Mouse (Mus musculus) limb, embryonic 12.5 days (tissue): ENCODE results near the gene Prdm2. TPM values are rescaled to one million over a fixed set of nuclear protein-coding genes. Genes with fewer than 3 reads are reported as not detected.

Experiments
- ATAC-seq: fragments of 200-750 bp; cut with Nextera tagmentation; 2 replicates; pipeline ENCODE4 v1.8.0; 2017; ENCODE audit warnings: low read depth, moderate TSS enrichment; ENCODE audit not compliant: insufficient number of reproducible peaks, insufficient read depth, low FRiP score, low TSS enrichment
- H3K27ac ChIP-seq: fragments of 300-500 bp; sonication (generic); 2 replicates; pipeline ENCODE4 v1.5.1; 2016; ENCODE audit warnings: mild to moderate bottlenecking, moderate library complexity
- H3K27me3 ChIP-seq: fragments of 300-500 bp; sonication (generic); 2 replicates; pipeline ENCODE4 v1.6.1; 2016; ENCODE audit warnings: mild to moderate bottlenecking, moderate library complexity
- H3K36me3 ChIP-seq: fragments of 300-500 bp; sonication (generic); 2 replicates; pipeline ENCODE4 v1.6.1; 2016; ENCODE audit warnings: mild to moderate bottlenecking, moderate library complexity
- H3K4me1 ChIP-seq: fragments of 300-500 bp; sonication (generic); replicated peaks from 2 replicates; pipeline ENCODE4 v1.6.1; 2016
- H3K4me2 ChIP-seq: fragments of 300-500 bp; sonication (generic); 2 replicates; pipeline ENCODE4 v1.6.1; 2016; ENCODE audit warnings: mild to moderate bottlenecking, moderate library complexity
- H3K4me3 ChIP-seq: fragments of 300-500 bp; sonication (generic); replicated peaks from 2 replicates; pipeline ENCODE4 v1.5.1; 2016; ENCODE audit warnings: mild to moderate bottlenecking
- H3K9ac ChIP-seq: fragments of 300-500 bp; sonication (generic); replicated peaks from 2 replicates; pipeline ENCODE4 v1.6.1; 2016; ENCODE audit warnings: mild to moderate bottlenecking, moderate library complexity
- H3K9me3 ChIP-seq: fragments of 300-500 bp; sonication (generic); 2 replicates; pipeline ENCODE4 v1.6.1; 2016; ENCODE audit warnings: mild to moderate bottlenecking, moderate library complexity
- WGBS: fragments of 180-500 bp; shearing (Covaris S2); methylation state at CpG from one replicate; pipeline ENCODE4 v1.1.7; 2016; 5-methylcytosine and 5-hydroxymethylcytosine counted together
- polyA plus RNA-seq: library from polyadenylated mRNA; unstranded; fragments of >200 nt; fragmentation: Nextera tagmentation; extraction: Ambion mirVana; gene quantifications from 2 replicates; pipeline ENCODE4 v1.2.1, GENCODE M21; 2016

Prdm2 gene
- polyA plus RNA-seq, 1 experiment from 2014 or later: 16.2 TPM

GRCm38 (mm10) chr4:143125290-143125689, 87.5 kb downstream of the Prdm2 start:
- Histone ChIP-seq H3K36me3 (peaks cover 76% of the 10 kb centered on the region), H3K27ac (no peak overlapping the region)
- ATAC-seq: 0 out of 2 replicates have a peak, but pooled peaks have one; percentile 48

GRCm38 (mm10) chr4:143123043-143123442, 89.8 kb downstream of the Prdm2 start:
- Histone ChIP-seq H3K9ac (no peak overlapping the region), H3K9me3 (no peaks in the 10 kb centered on the region), H3K27ac (no peak overlapping the region), H3K4me1 (no peaks in the 10 kb centered on the region), H3K4me3 (no peak overlapping the region), H3K4me2 (no peak overlapping the region), H3K36me3 (peaks cover 53% of the 10 kb centered on the region), H3K27me3 (no peaks in the 10 kb centered on the region)
- 86% methylated on average over 10 of the region's 10 CpGs for WGBS
- ATAC-seq: no peak

More at GRCm38 (mm10) chr4:143125290-143125689, 87.5 kb downstream of the Prdm2 start:
- Histone ChIP-seq H3K9me3 (no peaks in the 10 kb centered on the region), H3K27me3 (no peaks in the 10 kb centered on the region), H3K9ac (no peak overlapping the region), H3K4me1 (no peaks in the 10 kb centered on the region), H3K4me3 (no peak overlapping the region), H3K4me2 (no peak overlapping the region)
- WGBS: 83% methylated on average over 6 of the region's 6 CpGs

GRCm38 (mm10) chr4:143121174-143121573, 91.6 kb downstream of the Prdm2 start:
- no peak overlapping the region for H3K4me3 ChIP-seq
- H3K4me2 ChIP-seq: no peak overlapping the region
- no peaks in the 10 kb centered on the region for H3K27me3 ChIP-seq
- 88% methylated on average over 3 of the region's 3 CpGs for WGBS
- no peak for ATAC-seq
- no peak overlapping the region for H3K9ac ChIP-seq
- H3K27ac ChIP-seq: no peak overlapping the region
- no peaks in the 10 kb centered on the region for H3K4me1 ChIP-seq
- H3K36me3 ChIP-seq: peaks cover 42% of the 10 kb centered on the region
- no peaks in the 10 kb centered on the region for H3K9me3 ChIP-seq

GRCm38 (mm10) chr4:143120008-143120407, 92.8 kb downstream of the Prdm2 start:
- ATAC-seq: no peak
- no peaks in the 10 kb centered on the region for H3K4me1 ChIP-seq
- H3K4me3 ChIP-seq: no peak overlapping the region
- no peak overlapping the region for H3K4me2 ChIP-seq
- no peaks in the 10 kb centered on the region for H3K9me3 ChIP-seq
- no peaks in the 10 kb centered on the region for H3K27me3 ChIP-seq
- no peak overlapping the region for H3K9ac ChIP-seq
- H3K36me3 ChIP-seq: peaks cover 34% of the 10 kb centered on the region; the same call in 1 of the 2 replicates
- 90% methylated on average over 8 of the region's 8 CpGs for WGBS
- no peak overlapping the region for H3K27ac ChIP-seq

- Histone ChIP-seq H3K4me2 (no peak overlapping the region), H3K9me3 (no peaks in the 10 kb centered on the region), H3K4me1 (no peaks in the 10 kb centered on the region), H3K9ac (no peak overlapping the region), H3K36me3 (peaks cover 29% of the 10 kb centered on the region; the same call in 1 of the 2 replicates), H3K4me3 (no peak overlapping the region), H3K27me3 (no peaks in the 10 kb centered on the region), H3K27ac (no peak overlapping the region)
- no peak for ATAC-seq
- WGBS: 83% methylated on average over 4 of the region's 4 CpGs
Observed at GRCm38 (mm10) chr4:143118843-143119242, 94.0 kb downstream of the Prdm2 start.

GRCm38 (mm10) chr4:143115851-143116250, 96.9 kb downstream of the Prdm2 start:
- WGBS: 79% methylated on average over 12 of the region's 12 CpGs
- Histone ChIP-seq H3K27me3 (no peaks in the 10 kb centered on the region), H3K36me3 (peaks cover 25% of the 10 kb centered on the region), H3K9ac (no peak overlapping the region), H3K4me1 (no peaks in the 10 kb centered on the region), H3K4me3 (no peak overlapping the region), H3K9me3 (no peaks in the 10 kb centered on the region), H3K27ac (peak overlapping the region; percentile 20; the same call in 1 of the 2 replicates), H3K4me2 (no peak overlapping the region)
- no peak for ATAC-seq

- Histone ChIP-seq H3K27me3 (no peaks in the 10 kb centered on the region), H3K4me2 (no peak overlapping the region), H3K9me3 (no peaks in the 10 kb centered on the region), H3K4me1 (no peaks in the 10 kb centered on the region), H3K27ac (no peak overlapping the region), H3K9ac (no peak overlapping the region), H3K4me3 (no peak overlapping the region), H3K36me3 (peaks cover 40% of the 10 kb centered on the region)
- whole genome bisulfite sequencing: 83% methylated on average over 21 of the region's 21 CpGs
- ATAC-seq: no peak; the same call in 1 of the 2 replicates
Observed at GRCm38 (mm10) chr4:143114232-143114979, 98.4 kb downstream of the Prdm2 start.

- Histone ChIP-seq H3K4me2 (no peak overlapping the region), H3K4me3 (no peak overlapping the region), H3K9ac (no peak overlapping the region), H3K9me3 (no peaks in the 10 kb centered on the region), H3K27ac (no peak overlapping the region), H3K27me3 (no peaks in the 10 kb centered on the region), H3K36me3 (peaks cover 54% of the 10 kb centered on the region), H3K4me1 (peaks cover 12% of the 10 kb centered on the region)
- 28% methylated on average over 6 of the region's 6 CpGs for WGBS
- no peak for ATAC-seq
Observed at GRCm38 (mm10) chr4:143112985-143113384, 99.8 kb downstream of the Prdm2 start.

GRCm38 (mm10) chr4:143112439-143112838, 100.4 kb downstream of the Prdm2 start:
- WGBS: 90% methylated on average over 2 of the region's 2 CpGs
- Histone ChIP-seq H3K27me3 (no peaks in the 10 kb centered on the region), H3K9me3 (no peaks in the 10 kb centered on the region), H3K4me2 (no peak overlapping the region), H3K4me1 (peaks cover 17% of the 10 kb centered on the region), H3K9ac (no peak overlapping the region), H3K36me3 (peaks cover 54% of the 10 kb centered on the region), H3K27ac (no peak overlapping the region), H3K4me3 (no peak overlapping the region)
- no peak for ATAC-seq

- Histone ChIP-seq H3K4me1 (peaks cover 17% of the 10 kb centered on the region), H3K27me3 (no peaks in the 10 kb centered on the region), H3K36me3 (peaks cover 54% of the 10 kb centered on the region), H3K4me3 (no peak overlapping the region), H3K9me3 (no peaks in the 10 kb centered on the region), H3K27ac (no peak overlapping the region), H3K9ac (no peak overlapping the region), H3K4me2 (no peak overlapping the region)
- no peak for ATAC-seq
- WGBS: 95% methylated on average over 5 of the region's 5 CpGs
Observed at GRCm38 (mm10) chr4:143111872-143112271, 100.9 kb downstream of the Prdm2 start.

- no peak for ATAC-seq
- 23% methylated on average over 9 of the region's 9 CpGs for WGBS
- no peaks in the 10 kb centered on the region for H3K9me3 ChIP-seq
- no peaks in the 10 kb centered on the region for H3K27me3 ChIP-seq
- H3K36me3 ChIP-seq: peaks cover 60% of the 10 kb centered on the region
- no peak overlapping the region for H3K4me3 ChIP-seq
- no peak overlapping the region for H3K9ac ChIP-seq
- H3K4me1 ChIP-seq: peaks cover 29% of the 10 kb centered on the region
- H3K4me2 ChIP-seq: no peak overlapping the region
- no peak overlapping the region for H3K27ac ChIP-seq
Observed at GRCm38 (mm10) chr4:143108552-143108951, 104.2 kb downstream of the Prdm2 start.

- no peaks in the 10 kb centered on the region for H3K27me3 ChIP-seq
- H3K36me3 ChIP-seq: peaks cover 53% of the 10 kb centered on the region
- no peaks in the 10 kb centered on the region for H3K9me3 ChIP-seq
- no peak overlapping the region for H3K4me3 ChIP-seq
- no peak overlapping the region for H3K9ac ChIP-seq
- H3K4me2 ChIP-seq: no peak overlapping the region
- no peak overlapping the region for H3K27ac ChIP-seq
- H3K4me1 ChIP-seq: peaks cover 29% of the 10 kb centered on the region
- no peak for ATAC-seq
- 80% methylated on average over 6 of the region's 6 CpGs for WGBS
Observed at GRCm38 (mm10) chr4:143106971-143107370, 105.8 kb downstream of the Prdm2 start.
